Mouse (Mus musculus) lung, postnatal 4 days (tissue): Measurements from ENCODE around the gene Dynll2.
"Not testable (repeated sequence)": the region's sequence is repeated elsewhere in the genome, so short reads cannot be mapped to it uniquely, and the experiment has no call there.

Experiments
- DNase-seq, 2 experiments: peaks; one replicate each; pipeline ENCODE4 v3.0.0; 2021

Dynll2 gene

DNA sequence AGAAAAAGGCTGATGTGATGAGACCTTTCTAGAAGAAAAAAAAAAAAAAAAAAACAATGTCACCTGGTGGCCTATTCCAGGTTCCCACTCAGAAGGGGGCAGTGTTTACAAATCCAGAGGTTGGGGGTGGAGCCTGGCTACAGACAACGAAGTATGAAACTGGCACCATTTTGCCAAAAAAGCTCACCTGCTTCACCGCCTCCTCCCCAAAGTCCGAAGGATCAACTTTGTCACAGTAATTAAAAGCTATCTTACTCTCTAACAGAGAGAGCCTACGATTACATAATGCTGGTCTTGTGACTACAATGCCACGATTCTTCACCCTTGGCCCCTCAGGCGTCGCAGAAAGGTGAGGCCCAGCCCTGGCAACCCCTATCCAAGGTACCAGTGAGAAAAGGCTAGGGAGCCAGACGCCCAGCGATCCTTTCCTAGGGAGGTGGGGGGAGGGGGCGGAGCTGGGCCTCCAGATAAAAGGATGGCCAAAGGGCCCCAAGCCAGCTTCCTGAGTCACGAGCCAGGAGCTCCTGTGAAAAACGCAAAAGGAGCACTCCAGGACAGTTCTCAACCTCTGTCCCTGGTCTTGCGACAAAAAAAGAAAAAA lies 1.1 kb downstream of the Dynll2 start:
- DNase-seq, result peak; percentile 68 to 77

DNA sequence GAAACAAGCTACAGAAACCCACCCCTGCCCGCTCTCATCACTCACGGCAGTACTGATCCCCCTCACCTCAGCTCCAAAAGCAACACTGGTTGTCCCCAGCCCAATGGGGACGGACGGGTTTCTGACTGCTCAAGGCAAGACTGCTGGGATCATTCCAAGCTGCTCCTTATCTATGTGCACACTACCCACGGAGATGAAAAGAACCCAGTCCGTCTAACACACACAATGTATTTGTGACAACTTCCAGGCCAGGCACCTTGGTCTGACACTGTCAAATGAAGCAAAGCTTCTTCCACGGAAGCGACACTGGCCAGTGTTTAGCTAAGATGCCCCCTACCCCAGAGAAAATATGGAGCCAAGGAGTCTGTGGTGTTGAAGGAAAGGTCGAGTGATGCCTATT lies 1.7 kb downstream of the Dynll2 start:
- DNase-seq, result no peak

DNA sequence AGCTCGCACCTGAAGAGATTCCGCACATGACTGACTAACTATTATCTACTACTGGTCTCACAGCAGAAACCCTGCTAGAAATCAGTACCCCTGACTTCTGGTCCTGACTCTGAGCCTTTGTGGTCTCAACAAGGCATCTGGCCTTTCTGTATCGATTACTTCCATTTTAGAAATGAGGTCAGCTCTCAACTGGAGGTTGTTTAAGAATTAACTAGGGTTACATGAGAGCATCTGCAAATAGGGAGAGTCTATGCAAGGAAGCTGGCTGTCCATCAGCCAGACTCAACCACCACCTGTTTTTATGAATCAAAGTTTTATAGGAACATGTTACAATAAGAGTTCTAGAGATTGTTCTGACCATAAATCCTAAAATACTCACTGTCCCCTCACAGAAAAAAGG lies 2.8 kb downstream of the Dynll2 start:
- DNase-seq, result no peak

DNA sequence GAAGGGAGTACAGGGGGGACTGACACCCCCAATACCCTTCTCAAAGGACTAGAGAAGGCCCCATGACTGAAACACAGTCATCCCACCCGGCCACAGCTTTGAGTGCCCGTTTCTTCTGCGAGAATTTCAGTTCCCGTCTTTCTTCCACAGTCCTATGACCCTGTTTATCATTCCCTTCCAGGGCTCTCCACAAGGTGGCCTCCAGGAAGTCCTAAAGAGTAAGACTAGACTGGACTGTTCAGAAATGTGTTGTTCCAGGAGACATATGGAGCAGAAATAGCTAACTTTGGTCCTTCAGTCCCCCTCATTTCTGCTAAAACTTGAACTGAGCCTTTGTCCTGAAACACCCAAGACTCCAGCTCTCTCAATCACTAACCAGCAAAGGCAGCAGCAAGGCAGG lies 8.4 kb downstream of the Dynll2 start:
- no peak for DNase-seq

DNA sequence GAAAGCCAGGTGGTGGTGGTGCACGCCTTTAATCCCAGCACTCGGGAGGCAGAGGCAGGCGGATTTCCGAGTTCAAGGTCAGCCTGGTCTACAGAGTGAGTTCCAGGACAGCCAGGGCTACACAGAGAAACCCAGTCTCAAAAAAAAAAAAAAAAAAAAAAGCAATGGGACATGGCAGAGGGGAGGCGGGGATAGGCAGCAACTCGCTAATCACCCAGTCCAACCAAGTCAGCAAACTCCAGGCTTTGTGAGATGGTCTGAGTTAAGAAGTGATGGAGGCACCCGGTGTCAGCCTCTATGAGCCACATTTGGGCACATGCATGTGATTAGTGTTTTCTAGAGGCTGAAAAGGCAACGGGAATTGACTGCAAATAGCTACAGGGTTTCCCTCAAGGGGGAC lies 10.3 kb downstream of the Dynll2 start:
- DNase-seq, result not testable (repeated sequence)

DNA sequence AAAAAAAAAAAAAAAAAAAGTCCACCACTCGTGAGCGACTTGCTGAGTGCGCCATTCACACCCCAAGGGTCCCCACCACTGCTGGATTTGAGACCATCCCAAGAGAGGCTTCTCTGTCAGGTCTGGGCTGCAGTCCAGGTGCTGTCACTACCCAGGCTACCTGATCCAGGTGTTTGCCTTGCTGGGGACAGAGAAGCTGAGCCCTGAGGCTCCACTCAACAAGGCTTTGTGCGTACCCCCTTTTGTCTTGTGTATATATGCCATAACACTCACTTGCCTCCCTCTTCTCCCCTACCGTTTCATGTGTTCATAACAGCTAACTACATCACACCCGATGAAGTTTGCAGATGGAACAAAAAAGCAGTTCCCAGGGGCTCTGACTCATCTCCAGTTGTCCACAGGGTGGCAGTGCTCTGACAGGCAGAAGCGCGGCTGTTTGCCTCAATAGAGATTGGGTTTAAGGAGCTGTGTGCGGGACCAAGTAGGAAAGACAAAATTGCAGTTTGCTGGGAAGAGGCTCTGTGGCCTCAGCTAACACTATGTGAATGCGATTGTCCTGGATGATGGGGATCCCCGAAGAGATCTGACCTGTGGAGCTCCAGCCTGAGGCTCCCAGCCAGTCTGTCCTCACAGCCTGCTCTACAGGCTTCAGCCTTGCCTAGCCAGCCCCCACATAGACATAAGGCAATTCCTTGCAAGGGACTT lies 12.7 kb downstream of the Dynll2 start:
- DNase-seq, result peak; percentile 62 to 73

DNA sequence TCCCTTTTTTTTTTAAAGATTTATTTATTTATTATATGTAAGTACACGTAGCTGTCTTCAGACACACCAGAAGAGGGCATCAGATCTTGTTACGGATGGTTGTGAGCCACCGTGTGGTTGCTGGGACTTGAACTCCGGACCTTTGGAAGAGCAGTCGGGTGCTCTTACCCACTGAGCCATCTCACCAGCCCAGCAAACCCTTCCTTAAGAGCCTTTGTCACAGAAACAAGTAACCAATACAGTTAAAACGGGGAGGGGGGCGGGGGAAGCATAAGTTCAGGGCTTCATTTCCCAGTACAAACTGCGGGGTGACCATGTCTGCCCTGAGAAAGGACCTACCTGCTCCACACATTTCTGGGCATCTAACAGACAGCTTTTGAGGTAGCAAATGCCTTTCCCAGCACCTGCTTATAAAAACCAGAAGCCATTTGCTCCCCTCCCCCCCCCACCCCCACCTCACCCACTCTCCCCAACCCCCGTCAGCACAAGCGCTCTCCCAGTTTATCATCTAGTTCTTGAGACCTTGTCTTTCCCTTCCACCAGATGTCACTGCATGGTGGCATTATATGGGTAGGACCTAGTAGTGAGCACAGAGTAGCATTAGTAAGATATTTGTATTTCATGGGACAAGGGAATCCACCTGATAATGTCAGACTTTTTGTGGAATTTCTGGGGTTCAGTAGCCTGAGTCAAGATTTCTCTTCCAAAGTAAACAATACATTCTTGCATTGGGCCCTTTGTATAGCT lies 13.6 kb downstream of the Dynll2 start:
- no peak for DNase-seq

DNA sequence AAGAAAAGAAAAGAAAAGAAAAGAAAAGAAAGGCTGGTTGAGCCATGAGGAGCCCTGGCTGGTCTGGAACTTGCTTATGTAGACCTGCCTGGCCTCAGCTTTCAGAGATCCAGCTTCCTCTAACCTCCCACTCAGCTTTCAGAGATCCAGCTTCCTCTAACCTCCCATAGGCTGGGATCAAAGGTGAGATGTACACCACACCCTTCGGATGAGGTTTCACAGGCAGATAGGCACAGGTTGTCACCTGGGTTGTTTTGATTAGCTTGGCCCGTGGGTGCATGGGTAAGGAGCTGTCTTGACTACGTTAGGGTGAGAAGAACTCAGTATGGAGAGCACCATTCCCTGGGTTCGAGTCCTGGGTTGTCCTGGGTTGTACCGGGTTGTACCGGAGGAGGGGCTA lies 14.5 kb downstream of the Dynll2 start:
- DNase-seq, result no peak

DNA sequence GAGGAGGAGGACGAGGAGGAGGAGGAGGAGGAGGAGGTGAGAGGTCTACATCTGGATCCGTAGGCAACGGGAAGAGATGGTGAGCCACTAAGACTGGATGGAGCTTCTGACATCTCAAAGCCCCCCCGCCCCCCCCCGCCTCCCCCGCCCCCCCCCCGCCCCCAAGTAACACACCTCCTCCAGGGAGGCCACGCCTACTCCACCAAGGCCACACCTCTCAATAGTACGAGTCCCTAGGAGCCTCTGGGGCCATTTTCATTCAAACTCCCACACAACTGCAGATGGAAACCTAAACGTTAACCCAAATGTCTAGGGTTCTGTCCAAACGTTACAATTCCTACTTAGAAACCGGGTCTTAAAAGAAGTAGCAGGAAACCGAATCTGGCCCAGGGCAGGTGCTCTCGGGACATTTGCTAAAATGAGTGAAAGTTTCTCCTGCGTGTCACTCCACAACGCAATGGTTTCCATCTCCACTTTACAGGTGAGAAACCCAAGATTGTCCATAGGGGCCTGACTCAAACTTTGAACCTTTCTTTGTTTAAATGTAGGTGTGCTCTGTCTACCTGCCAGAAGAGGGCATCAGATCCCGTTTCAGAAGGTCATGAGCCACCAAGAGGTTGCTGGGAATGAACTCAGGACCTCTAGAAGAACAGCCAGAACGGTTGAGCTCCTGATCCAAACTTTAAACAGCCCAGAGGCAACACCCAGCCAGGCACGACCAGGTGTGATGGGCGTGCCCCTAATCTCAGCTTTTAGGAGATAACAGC lies 18.8 kb downstream of the Dynll2 start:
- DNase-seq, result no peak

DNA sequence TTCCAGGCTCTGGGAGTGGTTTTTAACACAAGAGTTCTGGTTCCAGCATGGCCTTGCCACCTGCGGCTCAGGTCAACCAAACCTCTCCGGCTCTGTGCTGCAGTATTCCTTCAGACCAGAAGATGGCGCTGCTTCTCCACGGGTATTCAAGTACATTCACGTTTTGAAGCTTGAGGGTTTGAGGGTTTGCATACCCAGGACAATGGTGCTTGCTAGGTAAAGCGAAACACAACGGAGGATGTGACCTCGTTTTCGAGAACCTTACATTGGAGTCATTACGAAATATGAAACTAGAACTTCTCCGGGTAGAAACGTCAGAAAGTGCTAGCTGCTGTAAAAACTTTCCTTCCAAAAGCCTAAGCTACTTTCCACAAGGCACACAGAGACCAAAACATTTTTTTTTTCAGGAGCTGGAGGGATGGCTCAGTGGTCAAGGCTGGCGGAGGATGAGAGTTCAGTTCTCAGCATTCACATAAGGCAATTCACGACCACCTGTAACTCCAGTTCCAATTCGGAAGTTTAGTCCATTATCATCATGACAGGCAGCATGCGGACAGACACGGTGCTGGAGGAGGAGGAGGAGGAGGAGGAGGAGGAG lies 19.5 kb downstream of the Dynll2 start:
- DNase-seq, result peak; percentile 64 to 87

DNA sequence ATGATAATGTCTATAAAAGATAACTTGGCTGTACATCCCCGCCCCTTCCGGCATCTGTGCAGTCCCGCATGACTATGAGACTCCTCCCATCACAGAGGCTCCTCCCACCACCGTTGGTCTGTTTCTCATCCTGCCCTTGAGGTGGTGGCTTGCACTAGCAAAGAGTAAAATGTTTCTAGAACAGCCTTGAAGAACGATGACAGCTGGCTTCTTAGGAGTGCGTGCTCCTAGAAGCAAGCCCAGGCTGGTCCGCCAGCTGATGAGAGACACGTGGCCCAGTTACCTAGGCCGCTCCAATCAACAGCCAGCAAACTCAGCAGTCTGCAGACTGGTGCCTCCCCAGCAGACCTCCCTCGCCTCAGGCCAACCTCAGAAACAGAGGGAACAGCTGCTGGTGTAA lies 21.1 kb downstream of the Dynll2 start:
- DNase-seq, result no peak

DNA sequence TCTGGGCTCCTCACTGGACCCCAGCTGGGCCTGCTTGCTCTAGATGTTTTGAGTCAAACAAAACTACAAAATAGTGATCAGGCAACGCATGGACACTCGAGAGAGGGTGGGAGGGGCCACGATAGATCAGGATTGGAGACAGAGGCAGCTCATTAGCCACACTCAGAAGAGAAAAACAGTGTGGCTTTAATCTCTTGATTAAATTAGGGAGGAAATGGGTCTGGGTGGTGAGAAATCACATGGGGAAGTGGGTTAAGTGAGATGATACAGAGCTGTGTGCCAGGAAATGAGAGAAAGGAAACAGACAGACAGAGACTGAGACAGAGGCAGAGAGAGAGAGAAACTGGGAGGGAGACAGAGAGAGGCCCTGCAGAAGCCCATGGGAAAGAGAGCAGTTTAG lies 22.0 kb downstream of the Dynll2 start:
- DNase-seq, result no peak

DNA sequence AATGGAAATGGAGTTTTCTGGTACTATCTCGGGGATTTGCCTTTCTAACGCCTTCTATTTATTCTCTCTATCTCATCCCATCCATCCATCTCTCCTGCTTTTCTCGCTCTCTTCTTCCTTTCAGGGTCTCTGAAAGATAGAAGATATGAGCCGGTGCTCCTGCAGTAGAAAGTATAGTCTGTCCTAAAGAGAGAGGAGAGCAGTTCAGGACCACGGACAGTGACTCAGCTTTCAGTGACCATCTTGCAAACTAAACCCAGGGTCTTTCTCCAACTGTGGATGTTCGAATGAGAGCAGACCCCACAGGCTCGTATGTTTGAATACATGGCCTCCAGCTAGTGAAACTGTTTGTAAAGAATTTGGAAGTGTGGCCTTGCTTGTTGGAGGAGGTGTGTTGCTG lies 30.3 kb downstream of the Dynll2 start:
- DNase-seq, result no peak

DNA sequence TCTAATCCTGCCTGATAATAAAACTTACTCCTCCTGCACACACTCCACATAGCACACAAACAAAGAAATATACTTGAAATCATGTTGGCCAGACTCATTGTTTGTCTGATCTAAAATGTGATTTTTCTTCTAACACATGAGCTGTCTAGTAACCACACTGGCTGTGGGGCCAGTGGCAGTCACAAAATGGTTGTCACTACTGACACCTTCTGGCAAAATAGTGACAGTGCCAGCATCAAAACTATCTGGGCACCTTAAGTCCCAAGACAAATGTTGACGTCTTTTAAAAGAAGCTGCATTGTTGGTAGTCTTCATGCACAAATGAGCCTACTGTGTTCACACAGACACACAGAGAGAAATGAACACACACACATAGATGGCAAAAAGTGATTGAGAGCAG lies 32.2 kb downstream of the Dynll2 start:
- DNase-seq, result no peak

DNA sequence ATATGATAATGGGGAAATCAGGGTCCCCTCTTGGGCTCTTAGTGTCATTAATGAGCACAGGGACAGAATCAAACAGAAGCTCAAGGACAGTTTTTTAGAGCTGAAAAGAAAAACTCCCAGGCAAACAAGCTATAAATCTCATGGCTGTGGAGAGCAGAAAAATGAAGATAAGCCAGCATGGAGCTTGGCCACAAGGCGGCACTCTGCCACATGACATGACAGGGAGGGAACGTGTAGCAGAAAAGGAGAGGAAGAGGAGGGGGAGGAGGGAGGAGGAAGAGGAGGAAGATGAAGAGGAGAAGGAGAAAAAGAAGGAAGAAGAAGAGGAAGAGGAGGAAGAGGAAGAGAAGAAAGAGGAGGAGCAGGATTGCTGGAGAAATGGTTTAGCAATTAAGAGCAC lies 37.3 kb downstream of the Dynll2 start:
- no peak for DNase-seq

DNA sequence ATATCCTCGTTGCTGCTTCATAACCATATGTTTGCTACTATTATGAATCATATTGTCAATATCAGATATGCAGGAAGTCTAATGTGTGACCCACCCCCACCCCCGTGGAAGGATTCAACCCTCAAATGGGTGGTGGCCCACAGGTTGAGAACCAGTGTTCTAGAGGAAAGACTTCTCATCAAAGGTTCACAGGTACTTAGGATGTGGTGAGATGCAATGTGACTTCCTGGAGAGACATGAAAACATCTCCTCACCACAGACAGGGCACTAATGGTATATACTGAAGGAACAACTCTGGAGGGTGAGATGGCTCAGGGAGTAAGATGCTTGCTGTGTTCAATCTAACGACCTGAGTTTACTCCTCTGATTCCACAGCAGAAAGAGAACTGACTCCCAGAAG lies 51.9 kb downstream of the Dynll2 start:
- DNase-seq, result no peak

DNA sequence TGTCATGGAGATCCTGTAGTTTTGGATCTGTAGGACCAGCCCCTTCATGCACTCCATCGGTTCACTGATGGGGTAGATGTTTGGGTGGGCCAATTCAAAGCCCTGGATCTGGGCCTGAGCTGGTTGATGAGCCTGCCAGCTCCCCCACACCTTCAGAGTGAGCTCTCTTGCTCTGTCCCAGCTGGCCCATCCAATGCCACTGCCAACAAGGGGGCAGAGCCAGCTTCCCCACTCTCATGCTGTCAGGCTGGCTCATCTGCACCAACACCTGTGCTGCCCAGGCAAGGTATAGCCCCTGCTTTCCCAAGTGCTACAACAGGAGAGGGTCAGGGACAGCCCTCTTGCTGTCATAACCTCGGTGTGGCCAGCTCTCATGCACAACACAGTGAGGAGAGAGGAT lies 53.6 kb downstream of the Dynll2 start:
- no peak for DNase-seq

DNA sequence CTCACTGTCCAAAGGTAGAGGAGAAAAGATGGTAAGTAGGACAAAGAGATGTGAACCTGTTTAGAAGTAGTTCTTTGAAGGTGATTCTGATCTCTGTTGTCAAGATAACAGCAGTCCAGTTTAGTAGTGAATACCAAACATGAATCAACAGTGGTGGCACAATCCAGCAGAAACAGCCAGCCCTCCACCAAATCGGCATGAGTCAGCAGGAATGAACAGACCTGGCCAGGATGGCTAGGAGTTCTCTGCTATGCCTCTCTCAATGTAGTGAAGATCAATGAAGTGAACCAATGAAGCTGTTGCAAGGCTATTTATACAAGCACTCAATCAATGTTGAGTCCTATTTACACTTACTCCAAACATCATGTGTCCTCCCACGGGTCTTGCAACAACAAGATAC lies 57.0 kb downstream of the Dynll2 start:
- DNase-seq, result no peak
